Mouse (Mus musculus) right cerebral cortex, postnatal 14 days (tissue): ENCODE measurements around the gene Rnf185.

Experiments used
- DNase-seq: peaks from one replicate; pipeline ENCODE4 v3.0.0; 2022

The Rnf185 gene

DNA sequence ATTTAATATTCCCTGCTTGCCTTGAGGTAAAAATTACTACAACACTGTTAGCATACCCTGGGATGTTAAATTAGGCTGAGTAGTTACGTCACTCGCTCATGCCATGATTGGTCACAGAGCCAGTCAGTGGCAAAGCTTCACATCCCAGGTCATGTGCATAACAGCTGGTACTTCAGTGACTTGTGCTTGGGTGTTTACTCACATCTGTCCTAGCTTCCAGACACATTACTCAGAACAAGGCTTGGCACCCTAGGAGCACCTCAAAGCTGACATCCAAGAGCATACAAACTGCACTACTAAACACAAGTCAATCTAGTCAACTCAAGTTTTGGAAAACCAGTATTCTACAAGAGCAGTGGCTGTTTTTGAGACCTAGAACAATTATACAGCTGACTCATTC lies 9.1 kb downstream of the Rnf185 start:
- no peak for DNase-seq

DNA sequence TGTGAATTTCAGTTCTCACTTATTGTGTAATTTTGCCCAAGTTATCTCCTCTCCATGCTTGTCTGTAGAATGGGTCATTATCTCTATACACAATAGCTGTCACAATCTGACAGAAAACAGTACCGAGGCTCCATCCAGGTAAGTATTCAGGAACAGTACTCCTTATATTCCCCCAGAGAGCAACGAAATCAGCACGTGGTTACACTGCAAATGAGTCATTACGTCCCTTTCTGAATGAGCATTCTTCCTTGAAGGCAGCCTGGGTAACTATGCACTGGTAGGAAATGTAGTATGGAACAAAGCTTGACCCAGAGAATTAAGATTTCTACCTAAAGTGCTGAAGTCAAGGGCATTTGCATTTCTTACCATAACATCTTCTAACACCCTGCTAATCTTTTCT lies 9.5 kb downstream of the Rnf185 start:
- no peak for DNase-seq

DNA sequence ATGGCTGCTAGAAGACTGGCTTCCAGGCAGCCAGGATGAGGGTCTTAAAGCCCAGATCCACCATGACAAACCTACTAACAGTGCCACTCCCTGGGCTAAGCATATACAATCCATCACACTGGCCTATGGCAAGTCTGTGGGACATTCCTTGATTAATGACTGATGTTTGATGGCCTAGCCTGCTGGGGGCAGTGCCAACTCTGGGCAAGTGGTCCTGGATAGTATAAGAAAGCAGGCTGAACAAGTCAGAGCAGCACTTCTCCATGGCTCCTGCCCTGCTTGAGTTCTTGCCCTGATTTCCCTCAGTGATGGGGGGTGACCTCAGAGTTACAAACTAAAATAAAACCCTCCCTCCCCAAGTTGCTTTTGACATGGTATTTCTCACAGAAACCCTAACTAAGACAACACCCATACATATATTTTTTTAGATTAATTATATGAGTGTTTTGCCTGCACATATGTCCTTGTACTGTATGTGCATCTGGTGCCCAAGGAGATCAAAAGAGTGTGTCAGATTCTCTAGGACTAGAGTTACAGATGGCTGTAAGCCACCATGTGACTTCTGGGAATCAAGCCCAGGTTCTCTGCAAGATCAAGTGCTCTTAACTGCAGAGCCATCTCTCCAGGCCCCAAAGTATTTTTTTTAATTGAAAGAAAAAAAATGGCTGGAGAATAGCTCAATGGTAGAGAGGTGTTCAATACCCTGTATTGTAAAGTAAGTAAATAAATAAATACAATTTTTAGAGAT lies 10.3 kb downstream of the Rnf185 start:
- DNase-seq: no peak

DNA sequence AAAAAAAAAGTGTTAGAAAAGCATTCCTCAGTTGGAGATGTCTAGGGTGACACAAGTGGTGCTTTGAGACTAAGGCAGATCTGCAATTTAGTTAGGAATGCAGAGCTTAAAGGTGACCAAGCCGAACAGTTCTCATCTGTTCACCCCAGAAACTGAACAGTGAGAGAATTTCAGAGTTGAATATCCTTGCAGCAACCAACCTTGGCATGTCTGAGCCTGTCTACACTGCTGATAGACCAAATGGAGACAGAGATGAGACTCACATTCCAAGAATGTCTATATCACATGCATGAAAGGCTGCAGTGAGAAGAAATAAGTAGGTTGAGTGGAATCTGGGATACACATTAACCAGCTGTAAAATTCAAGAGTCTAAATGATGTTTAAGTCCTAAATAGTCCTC lies 14.5 kb downstream of the Rnf185 start:
- no peak for DNase-seq

DNA sequence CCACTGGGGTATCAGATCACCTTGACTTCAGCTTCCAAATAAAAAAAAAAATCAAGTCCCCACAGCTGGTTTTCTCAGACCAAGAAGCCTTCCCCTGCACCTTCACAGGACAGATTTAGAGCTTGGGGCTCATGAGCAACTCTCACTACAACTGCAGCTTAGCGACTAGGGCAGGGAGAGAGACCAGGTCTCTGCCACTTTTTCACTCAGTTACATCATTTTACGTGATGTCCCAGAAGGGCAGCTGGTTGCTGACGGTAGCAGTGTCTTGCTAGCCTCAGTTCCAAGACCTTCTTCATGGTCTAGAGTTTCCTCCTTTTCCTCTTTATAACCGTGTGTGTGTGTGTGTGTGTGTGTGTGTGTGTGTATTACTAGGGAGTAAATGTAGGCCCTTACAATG lies 18.4 kb downstream of the Rnf185 start:
- DNase-seq: no peak

DNA sequence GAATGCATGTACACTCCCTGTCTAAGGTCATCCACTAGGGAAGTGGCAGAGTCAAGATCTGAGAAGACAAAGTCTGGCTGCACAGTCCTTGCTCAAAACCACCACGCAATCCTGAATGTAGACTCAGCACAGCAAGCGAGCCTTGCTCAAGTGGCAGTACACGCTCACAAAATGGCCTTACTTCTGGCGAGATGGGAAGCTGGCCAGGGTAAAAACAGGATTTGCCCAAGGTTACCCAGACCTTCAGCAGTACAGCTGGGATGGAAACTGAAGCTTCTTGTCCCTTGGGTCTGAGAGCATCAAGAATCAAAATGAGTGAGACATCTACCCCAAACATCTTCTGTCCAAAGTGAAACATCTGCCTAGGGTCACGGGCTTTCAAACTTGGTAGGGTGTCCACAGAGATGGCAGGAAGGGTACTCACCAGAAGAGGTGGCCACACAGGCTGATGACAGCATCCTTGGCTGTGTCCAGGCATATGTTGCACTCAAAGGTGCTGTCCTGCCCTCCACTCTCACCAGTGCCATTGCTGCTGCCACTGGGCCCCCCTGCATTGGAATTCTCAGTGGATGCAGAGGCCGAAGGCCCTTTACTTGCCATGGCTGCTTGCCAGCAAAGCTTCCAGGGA lies 20.1 kb downstream of the Rnf185 start:
- no peak for DNase-seq

DNA sequence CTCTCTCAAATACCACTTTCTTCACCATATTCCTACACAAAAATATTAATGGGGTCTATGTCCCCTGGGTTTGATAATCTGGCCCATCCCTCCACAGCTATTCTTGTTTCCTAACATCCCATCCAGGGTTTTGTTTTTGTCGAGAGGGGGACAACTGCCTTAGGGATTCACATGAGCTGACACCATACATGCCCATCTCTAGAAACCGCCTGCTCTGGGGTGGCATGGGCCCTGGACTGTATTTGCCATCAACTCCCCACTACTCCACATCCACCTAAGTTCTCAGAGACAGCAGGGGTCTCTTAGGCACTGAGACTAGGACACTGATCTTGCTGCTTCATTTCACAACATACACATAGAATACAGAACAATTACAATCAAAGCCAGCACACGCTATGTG lies 20.6 kb downstream of the Rnf185 start:
- DNase-seq: no peak

DNA sequence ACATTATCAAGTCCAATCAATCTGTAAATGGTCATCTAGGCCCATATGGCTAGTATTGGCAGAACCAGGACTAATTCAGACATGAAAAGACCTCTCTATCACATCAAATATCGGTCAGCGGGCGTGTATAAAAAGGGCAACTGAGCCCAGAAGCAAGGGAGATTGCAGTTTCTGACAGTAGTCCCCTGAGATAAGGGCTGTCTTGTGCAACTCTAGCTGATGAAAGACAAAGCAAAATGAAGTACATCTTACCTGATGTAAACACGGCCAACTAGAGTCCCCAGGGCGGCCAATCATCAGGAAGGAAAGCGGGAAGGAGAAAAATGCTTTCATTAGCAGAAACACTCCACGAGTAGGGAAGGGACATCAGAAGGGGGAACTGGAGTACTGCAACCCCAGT lies 23.5 kb downstream of the Rnf185 start:
- DNase-seq: no peak

DNA sequence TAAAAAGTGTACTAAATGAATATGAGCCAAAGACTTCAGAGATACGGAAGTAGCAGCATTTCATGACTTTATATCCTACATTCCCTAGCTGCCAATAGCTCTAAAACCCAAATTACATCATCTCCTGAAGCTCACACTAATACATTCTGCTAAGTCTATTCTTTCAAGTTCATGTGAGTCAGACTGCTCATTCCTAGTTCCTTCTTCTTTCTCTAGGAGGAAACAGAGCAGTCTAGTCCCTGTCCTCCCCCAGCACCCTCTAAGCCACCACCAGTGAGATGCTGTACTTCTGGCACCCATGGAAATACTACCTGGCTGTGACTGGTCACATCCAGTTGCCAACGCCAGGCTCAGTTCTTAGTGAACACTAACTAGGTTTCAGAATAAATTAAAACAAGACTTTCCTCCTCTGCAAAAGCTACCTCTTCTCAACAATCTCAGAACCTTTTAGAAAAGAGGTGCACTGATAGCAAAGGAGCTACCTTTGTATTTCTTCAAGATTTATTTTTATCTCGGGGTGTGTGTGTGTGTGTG lies 24.4 kb downstream of the Rnf185 start:
- DNase-seq: no peak

DNA sequence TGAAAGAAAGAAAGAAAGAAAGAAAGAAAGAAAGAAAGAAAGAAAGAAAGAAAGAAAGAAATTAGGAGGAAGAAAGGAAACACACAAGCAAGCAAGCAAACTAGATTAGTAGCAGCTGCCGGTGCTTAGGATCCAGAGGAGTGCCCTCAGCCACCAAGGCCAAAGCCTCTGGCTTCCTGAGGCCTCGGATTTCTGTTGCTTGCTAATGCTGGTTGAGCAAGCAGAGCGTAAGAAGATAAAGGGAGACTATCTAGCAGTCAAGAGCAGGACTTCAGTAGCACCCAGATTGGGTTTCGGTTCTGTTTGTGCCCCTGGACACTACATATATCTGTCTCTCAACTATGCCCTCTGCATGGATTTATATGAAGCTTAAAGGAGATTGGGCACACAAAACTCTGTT lies 29.9 kb downstream of the Rnf185 start:
- DNase-seq: no peak

DNA sequence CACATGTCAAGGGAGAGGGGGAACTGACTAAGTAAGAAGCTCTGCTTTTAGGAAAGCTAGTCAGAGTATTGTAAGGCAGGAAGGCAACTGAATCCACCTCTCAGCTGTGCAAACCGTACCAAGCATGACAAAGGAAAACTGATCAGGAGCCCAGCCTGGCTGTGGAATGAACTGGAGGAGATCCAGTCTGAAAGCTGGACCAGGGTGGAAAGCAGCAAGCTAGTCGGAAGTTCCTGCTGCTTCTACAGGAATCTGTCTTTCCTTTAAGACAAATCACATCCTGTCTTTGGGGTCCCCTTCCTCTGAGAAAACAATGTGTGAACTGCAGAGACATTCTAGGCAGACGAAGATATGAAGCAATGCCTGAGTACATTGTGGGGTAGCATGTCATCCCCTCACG lies 33.4 kb downstream of the Rnf185 start:
- no peak for DNase-seq

DNA sequence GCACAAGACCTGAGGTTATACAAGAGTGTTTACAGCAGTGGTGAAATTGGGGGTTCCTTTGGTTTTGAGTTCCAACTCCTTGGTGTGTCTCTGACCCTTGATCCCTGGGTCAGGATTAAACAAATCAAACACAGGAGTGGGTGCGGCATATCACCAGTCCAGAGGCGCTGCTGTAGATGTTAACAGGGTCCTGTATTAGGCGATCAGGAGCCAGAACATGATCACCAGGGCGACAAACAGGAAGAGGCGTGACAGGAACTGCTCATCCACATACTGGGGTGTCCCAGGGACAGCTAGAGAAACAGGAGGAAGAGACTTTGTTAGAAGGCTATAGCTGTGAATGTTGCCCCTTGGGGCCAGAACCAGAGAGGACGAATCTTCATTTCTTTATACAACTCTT lies 34.4 kb downstream of the Rnf185 start:
- no peak for DNase-seq

DNA sequence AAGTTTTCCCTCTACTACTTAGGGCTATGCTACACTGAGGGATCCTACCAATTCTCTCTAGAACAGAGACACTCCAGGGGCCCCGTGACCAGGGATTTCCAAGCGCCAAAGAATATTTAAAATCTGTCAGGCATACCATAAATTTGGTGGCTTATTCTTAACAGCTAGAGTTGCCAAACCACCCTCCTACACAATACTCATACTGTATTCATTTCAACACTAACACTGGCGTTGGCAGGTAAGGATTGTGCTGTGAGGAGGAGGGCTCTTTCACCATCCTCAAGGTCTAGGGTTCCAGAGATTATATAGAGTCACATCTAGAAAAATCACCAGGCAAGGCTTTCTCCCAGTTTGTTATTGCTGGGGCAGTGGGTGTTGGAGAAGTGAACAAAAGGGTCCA lies 35.8 kb downstream of the Rnf185 start:
- DNase-seq: no peak

DNA sequence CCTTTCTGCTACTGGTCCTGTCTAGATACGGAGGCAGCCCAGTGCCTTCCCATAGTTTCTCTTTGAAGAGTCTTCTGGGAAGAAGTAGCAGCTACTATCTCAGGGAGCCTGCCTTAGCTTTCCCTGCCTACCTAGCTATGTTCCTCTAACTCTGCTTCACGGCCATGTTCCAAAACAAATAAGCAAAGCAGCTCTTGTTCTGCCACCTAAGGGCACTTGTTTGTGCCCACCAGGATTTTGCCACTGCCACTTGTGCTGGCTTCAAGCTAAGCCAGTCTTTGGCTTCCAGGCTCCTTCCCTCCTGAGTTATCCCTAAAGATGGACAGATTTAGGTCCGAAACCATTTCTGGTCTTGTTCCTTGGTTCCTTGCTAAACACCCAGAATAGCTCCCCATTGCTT lies 40.1 kb downstream of the Rnf185 start:
- DNase-seq: no peak

DNA sequence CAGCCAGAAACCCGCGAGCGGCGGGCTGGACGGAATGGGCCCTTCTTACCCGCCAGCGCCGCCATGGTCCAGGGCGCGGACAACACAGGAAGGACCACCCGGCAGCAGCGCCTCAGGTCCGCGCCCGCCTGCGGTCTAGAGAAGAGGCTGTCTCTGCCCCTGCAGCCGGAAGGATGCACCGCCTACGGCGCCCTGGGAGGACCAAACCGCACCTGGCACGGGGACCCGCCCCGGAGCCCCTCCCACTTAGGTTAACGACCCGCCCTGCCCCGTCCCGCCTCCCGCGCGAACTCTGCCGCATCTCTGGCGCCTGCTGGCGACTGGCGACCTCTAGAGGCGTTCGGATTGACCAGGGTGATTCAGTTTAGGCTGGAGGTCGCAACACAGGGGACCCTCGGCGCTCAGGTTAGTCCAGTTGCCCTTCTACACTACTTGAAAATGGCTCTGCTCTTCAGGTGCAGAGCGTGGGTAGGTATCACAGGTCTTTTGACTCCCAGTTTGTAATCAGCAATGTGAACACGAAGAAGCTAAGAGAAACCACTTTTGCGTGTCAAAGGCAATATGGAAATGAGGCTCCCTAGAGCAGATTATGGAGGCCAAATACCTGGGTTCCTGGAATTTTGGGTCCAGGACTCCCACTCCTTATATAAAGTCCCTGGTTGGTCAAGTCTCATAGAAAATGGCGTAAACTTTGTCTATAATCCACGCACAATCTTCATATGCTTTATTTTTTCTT lies 43.0 kb downstream of the Rnf185 start, which contains the start of gene Limk2:
Limk2 (minus strand) TSS at position 193 of the 736 bp plus-strand sequence.
- peak; percentile 86 for DNase-seq

DNA sequence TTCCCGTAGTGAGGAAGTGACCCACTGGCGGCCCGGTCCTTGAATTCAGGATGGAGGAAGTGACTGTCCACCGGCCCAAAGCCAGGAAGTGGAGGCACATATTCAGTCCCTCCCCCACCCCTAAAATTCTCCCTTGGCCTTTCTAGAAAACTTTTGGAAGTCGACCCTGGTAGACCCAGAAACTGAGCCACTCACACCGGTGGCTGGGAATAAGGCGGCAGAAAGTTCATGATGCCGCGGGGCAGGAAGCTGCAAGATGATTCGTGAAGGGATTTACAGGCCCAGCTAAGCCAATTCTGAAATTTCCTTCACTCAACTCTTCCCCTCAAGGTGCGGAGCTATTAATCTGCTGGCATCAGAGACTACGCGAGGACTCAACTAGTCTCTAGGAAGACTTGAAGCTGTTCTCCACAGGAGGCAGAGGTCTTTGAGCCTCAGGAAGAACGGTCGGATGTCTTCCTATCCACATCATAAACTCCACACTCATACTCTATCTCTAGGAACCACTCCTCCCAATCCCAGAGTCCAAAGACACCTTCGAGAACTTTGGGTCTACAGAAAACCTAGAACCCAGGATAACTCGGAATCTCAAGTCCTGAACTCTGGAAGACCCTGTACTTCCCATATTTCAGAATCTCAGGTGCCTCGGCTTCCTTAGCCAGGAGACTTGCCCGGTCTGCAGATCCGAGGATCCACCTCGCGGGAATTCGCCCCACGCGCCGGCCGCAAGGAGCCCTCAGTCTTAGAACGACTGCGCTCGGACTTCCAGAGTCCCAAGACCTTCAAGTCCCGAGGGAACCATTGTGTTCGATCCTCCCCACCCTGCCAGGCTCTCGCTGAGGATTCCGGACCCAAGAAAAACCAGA lies 43.8 kb downstream of the Rnf185 start:
- no peak for DNase-seq

DNA sequence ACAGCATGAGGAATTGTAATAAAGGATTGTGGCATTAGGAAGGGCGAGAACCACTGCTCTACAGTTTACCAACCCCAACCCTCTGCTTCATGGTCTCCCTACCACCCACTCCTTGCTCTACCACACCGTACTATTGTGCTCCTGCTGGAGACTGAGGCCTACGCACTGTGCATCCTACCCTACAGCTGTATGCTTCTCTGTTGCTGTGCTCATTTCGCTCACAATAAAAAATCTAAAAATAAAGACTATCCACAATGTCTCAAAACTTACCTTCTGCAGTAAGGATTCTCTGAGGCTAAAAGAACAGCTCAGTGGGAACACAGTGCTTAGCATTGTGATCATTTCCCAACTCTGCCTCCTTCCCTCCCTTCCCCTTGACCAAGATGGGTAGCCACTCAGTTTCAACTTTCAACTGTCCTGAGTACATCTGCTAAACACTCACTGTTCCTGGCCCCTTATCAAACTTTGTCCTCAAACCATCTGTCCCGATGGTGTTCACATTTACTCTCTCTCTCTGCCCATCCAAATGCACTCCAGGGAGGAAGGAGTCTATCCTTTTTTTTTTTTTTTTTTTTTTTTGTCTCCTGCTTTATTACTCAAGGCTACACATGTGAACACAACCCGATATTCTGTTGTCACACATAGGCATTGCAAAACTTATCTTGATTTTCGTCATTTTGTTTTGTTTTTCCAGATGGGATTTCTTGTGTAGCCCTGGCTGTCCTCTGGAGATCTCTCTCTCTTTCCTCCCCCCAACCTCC lies 47.7 kb downstream of the Rnf185 start:
- DNase-seq: no peak

DNA sequence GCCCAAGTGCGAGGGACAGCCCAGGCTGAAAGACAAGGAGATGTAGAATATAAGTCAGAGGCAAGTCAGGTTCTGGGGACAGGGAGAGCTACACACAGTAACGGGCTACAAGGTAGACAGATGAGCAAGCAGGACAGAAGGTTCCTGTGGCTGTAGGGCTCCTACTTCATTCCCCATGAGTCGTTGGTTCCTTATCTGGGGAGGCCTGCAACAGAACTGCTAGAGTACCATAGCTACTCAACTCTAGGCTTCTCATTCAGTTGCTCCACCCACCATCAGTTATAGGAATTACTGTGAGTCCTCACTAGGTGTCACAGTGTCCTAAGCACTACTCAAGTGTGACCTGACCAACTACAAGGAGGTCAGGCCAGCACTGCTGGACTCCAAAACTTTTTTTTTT lies 49.1 kb downstream of the Rnf185 start:
- no peak for DNase-seq

DNA sequence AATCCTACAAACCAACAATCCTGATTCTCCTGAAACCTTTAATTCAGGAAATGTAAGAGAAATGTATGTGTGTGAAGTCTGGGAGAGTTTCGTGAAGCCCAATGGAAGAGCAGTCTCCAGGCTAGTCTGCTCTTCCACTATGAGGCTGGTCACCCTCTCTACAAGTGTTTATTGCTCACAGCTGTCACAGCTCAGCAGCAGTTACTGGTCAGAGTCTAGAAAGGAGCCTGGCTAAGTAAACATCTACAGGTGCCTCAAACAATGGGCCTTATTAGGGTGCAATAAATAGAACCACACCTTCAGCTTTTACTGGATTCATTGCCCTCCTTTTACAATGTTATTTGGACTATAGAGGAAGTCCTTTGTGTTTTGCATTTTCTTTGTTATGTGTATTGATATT lies 53.8 kb downstream of the Rnf185 start:
- no peak for DNase-seq

DNA sequence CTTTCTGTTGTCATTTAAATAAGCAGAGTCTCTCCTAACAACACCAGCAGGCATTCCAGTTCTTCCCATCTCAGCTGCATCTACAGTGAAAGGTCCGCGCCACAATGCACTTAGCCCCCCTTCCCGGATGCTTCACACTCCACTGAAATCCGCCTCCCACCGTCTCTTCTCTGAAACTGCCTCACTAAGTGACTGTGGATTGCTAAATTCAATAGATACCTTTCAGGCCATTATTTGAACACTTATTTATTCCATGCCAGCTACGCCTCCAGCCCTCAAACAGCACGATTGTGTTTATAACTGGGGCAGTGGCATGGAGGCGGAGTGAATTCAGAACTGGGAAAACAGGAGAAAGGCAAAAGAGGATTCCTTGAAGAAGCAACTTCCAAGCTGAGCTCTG lies 55.6 kb downstream of the Rnf185 start:
- no peak for DNase-seq

DNA sequence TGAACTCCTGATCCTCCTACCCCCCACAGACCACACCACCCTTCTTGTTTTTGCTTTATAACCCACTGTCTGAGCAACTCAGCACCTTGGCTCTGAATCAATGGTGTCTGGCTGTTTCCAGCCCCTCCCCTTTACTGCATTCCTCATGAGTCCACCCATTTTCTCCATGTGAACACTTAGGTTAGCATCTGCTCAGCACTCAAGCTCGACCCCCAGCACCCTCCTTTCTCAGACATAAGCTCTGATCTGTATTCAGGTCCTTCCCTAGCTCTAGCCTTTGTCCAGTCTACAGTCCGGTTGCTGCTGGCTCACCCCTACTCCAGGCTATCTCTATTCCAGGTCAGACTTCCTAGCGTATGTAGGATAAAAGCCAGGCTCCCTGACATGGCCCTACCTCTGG lies 56.1 kb downstream of the Rnf185 start:
- DNase-seq: no peak

DNA sequence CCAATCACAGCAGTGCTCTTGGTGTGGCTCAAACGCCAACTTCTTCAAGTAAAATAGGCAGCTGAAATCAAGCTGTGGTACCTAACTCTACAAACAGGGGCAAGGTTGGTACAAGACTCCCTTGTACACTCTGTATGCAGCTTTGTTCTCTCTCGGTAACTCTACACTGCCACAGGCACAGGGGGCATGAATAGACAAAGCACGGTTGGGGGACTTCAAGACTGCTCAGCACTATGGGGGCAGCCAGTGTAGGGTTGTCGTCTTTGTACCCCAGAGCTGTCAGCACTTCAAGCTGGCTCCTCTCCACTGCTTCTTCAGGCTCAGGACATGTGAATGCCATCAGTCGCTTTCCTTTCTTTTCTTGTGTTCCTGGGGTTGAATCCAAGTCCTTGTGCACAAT lies 57.6 kb downstream of the Rnf185 start:
- no peak for DNase-seq
